Comparison of ENCODE assay signal across 17 mouse cellular contexts in genomic region chr8:112933815-112934214, GRCm38 (mm10).
"Had no signal": no experiment of that assay in that cellular context is flagged by ENCODE, and none has a peak within 500 bp of the region (broad histone marks: within the 10 kb centered on the region; RNA-seq: fewer than 3 reads in every experiment).

No protein-coding gene starts in this region.

- H3K27me3 ChIP-seq: neural tube, embryonic 13.5 days; neural tube, embryonic 15.5 days had no signal

- H3K4me2 ChIP-seq: lung, embryonic 14.5 days; neural tube, embryonic 13.5 days; neural tube, embryonic 15.5 days had no signal

- ATAC-seq: midbrain, embryonic 16.5 days had no signal

- H3K36me3 ChIP-seq: midbrain, embryonic 10.5 days; neural tube, embryonic 13.5 days; neural tube, embryonic 15.5 days had no signal

- H3K4me1 ChIP-seq: midbrain, embryonic 10.5 days; neural tube, embryonic 13.5 days; neural tube, embryonic 15.5 days had no signal

- H3K27ac ChIP-seq: midbrain, embryonic 10.5 days; neural tube, embryonic 13.5 days; neural tube, embryonic 15.5 days had no signal

- DNase-seq: lung, embryonic 14.5 days; lung, postnatal 10 days; lung, postnatal 4 days; midbrain, embryonic 14.5 days; retina, postnatal 1 day; right cerebral cortex, adult 18-20 months; right cerebral cortex, postnatal 25 days; right cerebral cortex, postnatal 4 days; spleen, adult 18-20 months; thymus, adult 18-20 months; thymus, postnatal 14 days; thymus, postnatal 36 days had no signal

- H3K4me3 ChIP-seq: midbrain, embryonic 10.5 days; myocyte; neural tube, embryonic 13.5 days; neural tube, embryonic 15.5 days had no signal

- H3K9me3 ChIP-seq: midbrain, embryonic 10.5 days; neural tube, embryonic 13.5 days; neural tube, embryonic 15.5 days had no signal

- H3K9ac ChIP-seq: lung, embryonic 14.5 days; neural tube, embryonic 13.5 days; neural tube, embryonic 15.5 days had no signal
